20 mouse cellular contexts compared by ENCODE assay signal in the genomic region with DNA sequence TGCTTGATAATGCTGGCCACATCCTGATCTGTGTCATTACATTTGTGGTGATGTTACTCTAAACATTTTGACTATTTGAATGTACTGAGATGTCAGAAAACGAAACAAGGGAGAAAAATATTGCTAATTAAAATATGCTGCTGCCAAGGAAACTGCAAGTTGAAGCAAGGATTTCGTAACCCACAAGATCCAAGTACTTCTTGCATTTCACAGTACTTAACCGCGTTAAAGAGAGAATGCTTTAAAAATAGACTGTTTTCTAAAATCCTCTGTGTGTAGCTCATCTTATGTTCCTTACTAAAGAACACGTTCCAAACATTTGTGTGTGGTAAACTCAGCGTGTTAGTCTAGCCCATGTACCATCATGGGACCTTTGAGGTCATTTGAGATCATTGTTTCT.
DNase-seq lines count a peak whose midpoint lies in the region; ATAC-seq and TF ChIP-seq lines count a peak whose summit lies in the region.
"Had no signal": no experiment of that assay in that cellular context is flagged by ENCODE, and none has a peak within 500 bp of the region (broad histone marks: within the 10 kb centered on the region; RNA-seq: fewer than 3 reads in every experiment).

No protein-coding gene starts in this region.

- H3K4me1 ChIP-seq in limb, embryonic 11.5 days (ENCODE audit: control insufficient read depth, insufficient read depth, low read length) = no peaks in the 10 kb centered on the region
- no peaks in the 10 kb centered on the region for H3K4me1 ChIP-seq in limb, embryonic 10.5 days
- peaks cover 2% of the 10 kb centered on the region; the same call in 1 of the 2 replicates for H3K4me1 ChIP-seq in bone marrow macrophage, adult 2 months (ENCODE audit: control insufficient read depth, insufficient read depth, low read length)

- TF ChIP-seq CTCF in bone marrow macrophage, adult 2 months (IDR thresholded peaks at IDR 0.05; ENCODE audit: low read depth, low read length) = no peak

- no peaks in the 10 kb centered on the region for H3K27me3 ChIP-seq in limb, embryonic 11.5 days (ENCODE audit: control insufficient read depth, insufficient read depth, low read length)
- H3K27me3 ChIP-seq in limb, embryonic 10.5 days (ENCODE audit: low read depth, poor library complexity, severe bottlenecking) = no peaks in the 10 kb centered on the region
- H3K27me3 ChIP-seq: forebrain, embryonic 15.5 days; liver, embryonic 12.5 days; Patski had no signal

- no peak for ATAC-seq in limb, embryonic 11.5 days (ENCODE audit: insufficient number of reproducible peaks, low FRiP score, low TSS enrichment, low read depth)
- peak; percentile 13; the same call in 1 of the 2 replicates for ATAC-seq in megakaryocyte progenitor cell, adult 5-6 weeks (replicated peaks; ENCODE audit: poor library complexity)
- ATAC-seq: forebrain, embryonic 15.5 days; hindbrain, postnatal 0 days; liver, embryonic 12.5 days; Patski had no signal

- DNase-seq in limb, embryonic 11.5 days (ENCODE audit: low spot score) = peak; percentile 0
- DNase-seq in limb, embryonic 10.5 days (ENCODE audit: low spot score) = no peak
- DNase-seq in A20 (ENCODE audit: low read depth, low spot score) = peak; percentile 53
- no peak for DNase-seq in adrenal gland, postnatal 14 days
- DNase-seq in urinary bladder, postnatal 25 days (ENCODE audit: low spot score) = no peak
- DNase-seq: adrenal gland, postnatal 10 days; cerebellum, adult 11 months; embryo, embryonic 11 days; kidney, adult 18-20 months; kidney, postnatal 10 days; lung, embryonic 14.5 days; right cerebral cortex, postnatal 4 days had no signal

- no peak overlapping the region for H3K4me2 ChIP-seq in limb, embryonic 11.5 days (ENCODE audit: low read depth, severe bottlenecking)
- H3K4me2 ChIP-seq: forebrain, embryonic 15.5 days; liver, embryonic 12.5 days; lung, embryonic 14.5 days had no signal

- TF ChIP-seq POLR2A in bone marrow macrophage, adult 2 months (IDR thresholded peaks at IDR 0.05; ENCODE audit: borderline replicate concordance, low read depth, low read length) = no peak

- H3K27ac ChIP-seq in limb, embryonic 11.5 days (replicated peaks; ENCODE audit: low read depth, low read length) = no peak overlapping the region
- no peak overlapping the region for H3K27ac ChIP-seq in limb, embryonic 10.5 days
- peak overlapping the region; percentile 74 for H3K27ac ChIP-seq in bone marrow macrophage, adult 2 months (ENCODE audit: insufficient read depth, low read depth, low read length)
- H3K27ac ChIP-seq: forebrain, embryonic 15.5 days; hindbrain, postnatal 0 days; layer of hippocampus, adult 2 months; liver, embryonic 12.5 days; midbrain, embryonic 10.5 days had no signal

- H3K9me3 ChIP-seq in limb, embryonic 11.5 days (ENCODE audit: control insufficient read depth, low read length) = no peaks in the 10 kb centered on the region
- no peaks in the 10 kb centered on the region for H3K9me3 ChIP-seq in limb, embryonic 10.5 days (replicated peaks)
- H3K9me3 ChIP-seq: forebrain, embryonic 15.5 days; liver, embryonic 12.5 days; midbrain, embryonic 10.5 days had no signal

- H3K4me3 ChIP-seq in limb, embryonic 11.5 days (ENCODE audit: low read depth, low read length) = no peak overlapping the region
- no peak overlapping the region for H3K4me3 ChIP-seq in limb, embryonic 10.5 days
- H3K4me3 ChIP-seq in bone marrow macrophage, adult 2 months (ENCODE audit: insufficient read depth, low read length) = no peak overlapping the region
- H3K4me3 ChIP-seq: forebrain, embryonic 15.5 days; layer of hippocampus, adult 2 months; liver, embryonic 12.5 days; midbrain, embryonic 10.5 days had no signal

- WGBS in limb, embryonic 11.5 days = 90% methylated on average over 6 of the region's 6 CpGs
- WGBS in limb, embryonic 10.5 days = 97% methylated on average over 6 of the region's 6 CpGs

- peaks cover 2% of the 10 kb centered on the region; the same call in 1 of the 2 replicates for H3K36me3 ChIP-seq in limb, embryonic 11.5 days (ENCODE audit: control insufficient read depth, insufficient read depth, low read length)
- H3K36me3 ChIP-seq in limb, embryonic 10.5 days = peaks cover 8% of the 10 kb centered on the region; the same call in 1 of the 2 replicates
- H3K36me3 ChIP-seq: forebrain, embryonic 15.5 days had no signal

- no peak overlapping the region for H3K9ac ChIP-seq in limb, embryonic 11.5 days (ENCODE audit: low read length)
- H3K9ac ChIP-seq: forebrain, embryonic 15.5 days; liver, embryonic 12.5 days; lung, embryonic 14.5 days had no signal

Comparison
In these comparisons a context has a peak if more than half of its experiments do, and no peak if none do; other contexts are left out.
1. DNase-seq: peak in limb, embryonic 11.5 days (single experiment) and A20 (single experiment); none in limb, embryonic 10.5 days (single experiment), adrenal gland, postnatal 14 days (single experiment) and urinary bladder, postnatal 25 days (single experiment).